Mouse (Mus musculus) urinary bladder, postnatal 14 days (tissue): Measurements from ENCODE around the gene Eif3a.

Experiments used
- DNase-seq: peaks from one replicate; pipeline ENCODE4 v3.0.0; 2021; ENCODE audit warnings: low spot score

Gene Eif3a

DNA sequence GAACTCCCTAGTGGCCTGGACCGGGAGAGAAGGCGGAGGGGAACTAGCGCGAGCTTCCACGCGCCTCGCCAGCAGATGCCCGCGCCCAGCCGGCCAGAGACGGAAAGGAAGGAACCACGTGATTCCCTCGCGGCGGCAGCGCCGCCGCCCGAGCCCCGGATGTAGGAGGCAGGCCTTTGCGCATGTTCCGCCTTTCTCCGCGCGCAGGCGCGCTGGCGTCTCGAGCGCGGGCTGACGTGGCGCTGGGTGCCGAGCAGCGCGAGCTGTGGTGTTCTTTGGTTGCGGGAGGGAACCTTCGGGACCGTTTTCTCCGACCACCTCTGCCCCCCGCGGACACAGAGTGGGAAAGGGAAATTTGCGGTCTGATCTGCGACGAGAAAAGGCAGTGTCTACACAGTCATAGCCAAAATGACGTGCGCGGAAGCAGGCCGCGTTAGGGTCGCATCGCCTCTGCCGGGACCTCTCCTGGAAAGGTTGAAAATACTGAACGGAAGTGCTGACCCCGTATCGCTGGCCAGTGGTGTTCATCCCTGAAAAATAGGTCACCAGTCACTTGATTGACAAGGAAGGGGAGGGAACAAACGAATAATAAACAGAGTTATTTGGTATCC lies at the start of gene Eif3a:
Gene Eif3a (minus strand): TSS at position 108 of the 611 bp plus-strand sequence.
- peak; percentile 95 for DNase-seq

DNA sequence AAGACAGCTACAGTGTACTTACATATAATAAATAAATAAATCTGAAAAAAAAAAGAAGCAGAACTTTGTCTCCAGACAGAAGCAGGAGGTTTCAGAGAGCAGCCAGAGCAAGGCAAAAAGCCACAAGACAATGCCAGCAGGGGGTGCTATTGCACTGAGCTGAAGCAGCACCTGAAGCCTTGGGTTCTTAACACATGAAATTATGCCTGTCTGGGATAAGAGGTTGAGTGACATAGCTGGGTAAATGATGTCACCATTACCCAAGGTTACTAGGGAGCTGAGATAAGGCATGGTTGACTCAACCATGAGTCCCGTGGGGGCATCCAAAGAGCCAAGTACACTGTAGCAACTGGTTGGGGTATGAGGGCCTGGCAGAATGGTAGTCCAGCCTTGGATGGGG lies 47.3 kb upstream of the Eif3a start:
- DNase-seq = peak; percentile 80

GRCm38 (mm10) chr19:60818677-60819076 lies 28.2 kb upstream of the Eif3a start:
- DNase-seq = no peak

DNA sequence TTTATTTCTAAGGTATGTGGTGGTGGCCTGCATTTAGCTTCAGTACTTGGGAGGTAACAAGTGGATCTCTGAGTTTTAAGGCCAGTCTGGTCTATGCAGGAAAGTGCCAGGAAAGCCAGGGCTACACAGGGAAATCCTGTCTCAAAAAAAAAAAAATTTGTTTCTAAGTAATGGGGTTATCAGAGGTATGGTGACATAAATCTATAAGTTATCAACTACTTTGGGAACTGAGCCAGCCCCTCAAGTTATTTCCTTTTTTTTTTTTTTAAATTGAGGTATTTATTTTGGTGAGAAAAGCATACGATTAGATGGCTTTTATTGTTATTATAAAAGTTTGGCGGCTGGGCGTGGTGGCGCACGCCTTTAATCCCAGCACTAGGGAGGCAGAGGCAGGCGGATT lies 22.7 kb upstream of the Eif3a start:
- no peak for DNase-seq

DNA sequence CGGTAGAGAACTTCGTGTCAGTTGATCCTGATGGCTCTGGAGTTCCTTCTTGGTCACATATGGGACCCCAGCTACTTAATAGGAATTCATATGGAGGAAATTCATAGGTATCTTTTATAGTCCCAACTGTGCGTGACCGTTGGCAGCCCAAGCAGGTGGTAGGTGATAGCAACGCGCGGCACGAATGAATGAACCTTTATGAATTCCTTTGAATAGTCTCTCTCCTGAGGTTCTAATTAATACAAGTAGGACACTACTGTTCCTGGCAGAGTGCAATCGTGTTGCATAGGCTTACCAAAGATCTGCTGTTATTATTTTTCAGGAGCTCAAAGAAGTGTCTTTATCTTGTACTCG lies 21.6 kb upstream of the Eif3a start:
- no peak for DNase-seq

GRCm38 (mm10) chr19:60811098-60812035 lies 20.9 kb upstream of the Eif3a start, which contains the start of gene Fam45a:
Fam45a (plus strand) TSS chr19:60811585.
- peak; percentile 94 for DNase-seq

DNA sequence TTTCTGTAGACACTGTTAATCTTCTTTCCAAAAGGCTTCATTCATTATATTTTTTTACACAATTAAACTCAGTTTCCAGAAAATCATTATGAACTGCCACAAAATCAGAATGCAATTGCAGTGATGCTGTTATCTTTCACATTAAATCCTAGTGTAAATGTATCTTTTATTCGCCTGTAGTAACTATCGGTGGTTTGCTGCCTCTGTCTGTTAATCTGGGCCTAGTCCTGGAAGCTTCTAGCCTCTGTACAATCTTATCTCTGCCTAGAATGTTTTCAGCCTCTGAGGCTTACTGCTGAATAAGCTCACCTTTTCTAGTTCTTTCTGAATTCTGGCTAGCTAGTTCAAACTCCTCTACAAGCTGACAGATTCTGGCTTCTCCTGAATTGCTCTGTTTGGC lies 19.5 kb upstream of the Eif3a start:
- no peak for DNase-seq

DNA sequence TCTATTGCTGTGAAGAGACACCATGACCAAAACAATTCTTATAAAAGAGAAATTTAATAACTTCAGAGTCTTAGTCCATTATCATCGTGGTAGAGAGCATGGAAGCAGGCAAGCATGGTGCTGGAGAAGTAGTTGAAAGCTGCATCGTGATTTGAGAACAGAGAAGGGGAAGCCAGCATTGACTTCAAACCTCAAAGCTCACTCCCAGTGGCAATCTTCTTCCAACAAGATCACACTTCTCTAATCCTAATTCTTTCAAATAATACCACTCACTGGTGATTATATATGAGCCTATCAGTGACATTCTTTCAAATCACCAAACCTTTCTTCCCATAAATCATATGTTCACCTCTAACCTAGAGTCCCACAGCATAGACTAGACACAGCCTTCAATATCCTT lies 14.4 kb upstream of the Eif3a start:
- DNase-seq = no peak

DNA sequence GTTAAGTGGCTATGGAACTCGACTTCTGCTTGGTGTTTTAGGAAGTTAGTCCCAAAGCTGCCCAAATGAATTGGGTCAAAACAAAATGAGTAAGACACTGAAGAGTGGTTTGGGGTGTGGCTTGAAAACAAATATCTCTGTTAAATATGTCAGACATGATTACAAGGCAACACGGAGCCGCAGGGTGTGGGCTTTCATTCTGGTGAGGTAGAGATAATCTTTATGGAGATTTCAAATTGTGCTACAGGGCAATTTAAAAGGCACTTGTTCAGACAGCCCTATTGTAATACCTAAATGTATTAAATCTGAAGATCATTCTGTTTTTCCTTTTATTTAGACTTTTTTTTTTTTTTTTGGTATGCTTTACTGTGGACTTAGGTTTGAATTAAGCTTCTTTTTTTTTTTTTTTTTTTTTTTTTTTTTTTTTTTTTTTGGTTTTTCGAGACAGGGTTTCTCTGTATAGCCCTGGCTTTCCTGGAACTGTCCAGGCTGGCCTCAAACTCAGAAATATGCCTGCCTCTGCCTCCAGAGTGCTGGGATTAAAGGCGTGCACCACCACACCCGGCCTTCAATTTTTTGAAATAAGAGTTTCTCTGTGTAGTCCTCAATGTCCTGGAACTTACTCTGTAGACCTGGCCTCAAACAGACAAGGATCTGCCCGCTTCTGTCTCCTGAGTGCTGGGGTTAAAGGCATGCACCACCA lies 9.6 kb upstream of the Eif3a start:
- DNase-seq = no peak

- DNase-seq = no peak
These were observed 7.0 kb upstream of the Eif3a start for GRCm38 (mm10) chr19:60797415-60797814.

- DNase-seq = no peak
These were observed 4.8 kb upstream of the Eif3a start for GRCm38 (mm10) chr19:60795244-60795643.

- no peak for DNase-seq
These were observed 2.8 kb upstream of the Eif3a start for GRCm38 (mm10) chr19:60793170-60793707.

DNA sequence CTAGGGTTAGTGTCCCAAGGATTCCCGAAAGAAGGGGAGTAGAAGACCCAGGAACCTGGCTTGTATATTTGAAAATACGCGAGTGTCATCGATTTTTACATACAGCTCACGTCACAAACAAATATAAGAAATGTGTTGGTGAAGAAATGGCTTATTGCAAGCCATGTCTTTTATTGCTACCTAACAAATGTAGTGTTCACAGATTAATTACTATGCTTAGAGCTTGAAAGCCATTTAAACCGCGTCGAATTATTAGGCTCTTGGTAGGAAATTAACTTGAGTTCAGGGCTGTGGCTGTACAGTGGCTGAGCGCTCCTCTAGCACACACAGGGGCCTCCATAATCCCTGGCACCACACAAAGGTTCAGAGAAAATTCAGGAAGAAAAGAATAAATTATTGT lies 706 bp upstream of the Eif3a start:
- no peak for DNase-seq

DNA sequence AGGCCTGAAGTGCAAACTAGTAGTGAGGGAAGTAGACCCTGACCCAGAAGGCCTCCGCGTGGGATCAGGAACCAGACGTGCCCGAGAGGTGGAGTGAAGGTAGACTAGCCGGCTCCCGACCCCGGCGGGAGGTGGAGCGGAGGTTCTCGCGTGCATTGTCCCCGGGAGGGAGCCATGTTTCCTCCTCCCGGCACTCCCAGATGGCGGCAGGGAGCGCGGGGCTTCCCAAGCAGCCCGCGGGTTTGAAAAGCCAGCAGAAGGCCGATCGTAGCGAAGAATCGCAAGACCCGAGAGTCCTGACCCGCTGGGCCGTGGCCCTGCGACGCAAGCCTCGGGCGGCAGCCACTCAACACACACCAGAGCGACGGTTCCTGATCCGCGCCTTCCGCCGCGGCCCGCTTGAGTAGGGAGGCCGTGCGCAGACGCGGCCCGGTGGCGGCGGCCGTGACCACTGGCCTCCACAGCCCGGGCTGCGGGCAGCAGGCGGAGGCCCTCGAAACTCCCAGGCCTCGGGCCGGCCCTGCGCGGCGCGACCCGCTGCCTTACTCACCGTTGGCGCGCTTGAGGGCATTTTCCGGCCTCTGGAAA lies 445 bp downstream of the Eif3a start:
- DNase-seq = peak; percentile 59

- no peak for DNase-seq
These were observed 1.0 kb downstream of the Eif3a start for GRCm38 (mm10) chr19:60789452-60789851.

GRCm38 (mm10) chr19:60788214-60788960 lies 2.1 kb downstream of the Eif3a start:
- DNase-seq = no peak

DNA sequence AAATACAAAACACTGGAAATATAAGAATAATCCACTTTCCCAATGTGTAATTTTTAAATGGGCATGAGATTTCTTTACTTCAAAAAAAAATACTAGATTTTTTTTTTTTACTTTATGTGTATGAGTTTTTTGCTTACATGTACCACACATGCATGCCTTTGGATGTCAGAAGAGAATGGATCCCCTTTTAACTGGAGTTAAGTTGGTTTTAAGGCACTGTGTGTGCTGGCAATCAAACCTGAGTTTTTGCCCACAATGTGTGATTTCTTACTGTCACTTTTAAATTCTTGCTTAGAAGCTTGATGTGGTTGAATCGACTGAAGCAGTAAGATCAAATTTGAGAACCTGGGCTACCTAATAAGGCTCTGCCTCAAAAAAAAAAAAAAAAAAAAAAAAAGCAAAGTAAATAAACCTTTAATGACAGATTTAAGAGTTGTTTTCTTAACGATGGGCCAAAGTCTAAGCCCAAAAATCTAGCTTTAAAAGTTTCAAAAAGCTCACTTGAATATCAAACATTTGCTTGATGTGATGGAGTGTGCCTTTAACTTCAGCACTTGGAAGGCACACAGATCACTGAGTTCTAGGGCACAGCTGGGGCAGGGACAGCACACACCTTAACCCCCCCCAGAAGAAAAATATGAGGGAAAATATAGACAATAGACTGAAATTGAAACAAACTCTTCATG lies 2.9 kb downstream of the Eif3a start:
- DNase-seq = no peak

- no peak for DNase-seq
These were observed 5.7 kb downstream of the Eif3a start for GRCm38 (mm10) chr19:60784712-60785111.

GRCm38 (mm10) chr19:60782034-60782433 lies 8.4 kb downstream of the Eif3a start:
- DNase-seq = no peak

- DNase-seq = no peak
These were observed 17.1 kb downstream of the Eif3a start for GRCm38 (mm10) chr19:60773366-60773765.
